Mouse (Mus musculus): ENCODE results near the gene Celf2.

Celf2 gene

GRCm38 (mm10) chr2:6704804-6705203 lies 804.6 kb downstream of the Celf2 start:
- in situ Hi-C loops (cut with MboI, MseI) = no loop called here

- in situ Hi-C loops (cut with MboI, MseI) = no loop called here
Observed at GRCm38 (mm10) chr2:6704342-6704741, 805.0 kb downstream of the Celf2 start.

GRCm38 (mm10) chr2:6696326-6696725 lies 813.0 kb downstream of the Celf2 start:
- in situ Hi-C loops (cut with MboI, MseI) = no loop called here

- in situ Hi-C loops (cut with MboI, MseI) = no loop called here
Observed at GRCm38 (mm10) chr2:6695353-6695951, 813.9 kb downstream of the Celf2 start.

GRCm38 (mm10) chr2:6689689-6690088 lies 819.7 kb downstream of the Celf2 start:
- in situ Hi-C loops (cut with MboI, MseI) = no loop called here

- in situ Hi-C loops (cut with MboI, MseI) = no loop called here
Observed at GRCm38 (mm10) chr2:6678231-6678630, 831.1 kb downstream of the Celf2 start.

- in situ Hi-C loops (cut with MboI, MseI) = no loop called here
Observed at GRCm38 (mm10) chr2:6677457-6677856, 831.9 kb downstream of the Celf2 start.

GRCm38 (mm10) chr2:6674401-6674800 lies 835.0 kb downstream of the Celf2 start:
- in situ Hi-C loops (cut with MboI, MseI) = no loop called here

- in situ Hi-C loops (cut with MboI, MseI) = no loop called here
Observed at GRCm38 (mm10) chr2:6673418-6673817, 835.9 kb downstream of the Celf2 start.

- in situ Hi-C loops (cut with MboI, MseI) = loop anchor here (5.0 kb wide), 1 partner anchor 55 kb away; no protein-coding TSS in a partner anchor
Observed at GRCm38 (mm10) chr2:6667611-6668010, 841.8 kb downstream of the Celf2 start.

- in situ Hi-C loops (cut with MboI, MseI) = no loop called here
Observed at GRCm38 (mm10) chr2:6659834-6660233, 849.5 kb downstream of the Celf2 start.

GRCm38 (mm10) chr2:6653719-6654118 lies 855.6 kb downstream of the Celf2 start:
- in situ Hi-C loops (cut with MboI, MseI) = no loop called here

GRCm38 (mm10) chr2:6651697-6652096 lies 857.7 kb downstream of the Celf2 start:
- in situ Hi-C loops (cut with MboI, MseI) = no loop called here

GRCm38 (mm10) chr2:6648877-6649276 lies 860.5 kb downstream of the Celf2 start:
- in situ Hi-C loops (cut with MboI, MseI) = no loop called here

- in situ Hi-C loops (cut with MboI, MseI) = no loop called here
Observed at GRCm38 (mm10) chr2:6647028-6647427, 862.3 kb downstream of the Celf2 start.

- in situ Hi-C loops (cut with MboI, MseI) = no loop called here
Observed at GRCm38 (mm10) chr2:6646325-6646724, 863.0 kb downstream of the Celf2 start.

- in situ Hi-C loops (cut with MboI, MseI) = no loop called here
Observed at GRCm38 (mm10) chr2:6642222-6642850, 867.0 kb downstream of the Celf2 start.

GRCm38 (mm10) chr2:6639370-6639769 lies 870.0 kb downstream of the Celf2 start:
- in situ Hi-C loops (cut with MboI, MseI) = no loop called here

- in situ Hi-C loops (cut with MboI, MseI) = no loop called here
Observed at GRCm38 (mm10) chr2:6637147-6637546, 872.2 kb downstream of the Celf2 start.

- in situ Hi-C loops (cut with MboI, MseI) = no loop called here
Observed at GRCm38 (mm10) chr2:6634899-6635298, 874.5 kb downstream of the Celf2 start.

- in situ Hi-C loops (cut with MboI, MseI) = no loop called here
Observed at GRCm38 (mm10) chr2:6633115-6633514, 876.2 kb downstream of the Celf2 start.

GRCm38 (mm10) chr2:6623802-6624201 lies 885.6 kb downstream of the Celf2 start:
- in situ Hi-C loops (cut with MboI, MseI) = no loop called here

GRCm38 (mm10) chr2:6622082-6622481 lies 887.3 kb downstream of the Celf2 start:
- in situ Hi-C loops (cut with MboI, MseI) = no loop called here

GRCm38 (mm10) chr2:6618856-6619255 lies 890.5 kb downstream of the Celf2 start:
- in situ Hi-C loops (cut with MboI, MseI) = no loop called here

Data from regulatory T cell (primary cell).